Mouse (Mus musculus): Measurements from ENCODE around the gene Trappc1. TPM values are rescaled to one million over a fixed set of nuclear protein-coding genes. Genes with fewer than 3 reads are reported as not detected.

Trappc1 gene
- total and polyA plus RNA-seq, 3 experiments = 58.6 to 89.8 TPM; not detected in 1

DNA sequence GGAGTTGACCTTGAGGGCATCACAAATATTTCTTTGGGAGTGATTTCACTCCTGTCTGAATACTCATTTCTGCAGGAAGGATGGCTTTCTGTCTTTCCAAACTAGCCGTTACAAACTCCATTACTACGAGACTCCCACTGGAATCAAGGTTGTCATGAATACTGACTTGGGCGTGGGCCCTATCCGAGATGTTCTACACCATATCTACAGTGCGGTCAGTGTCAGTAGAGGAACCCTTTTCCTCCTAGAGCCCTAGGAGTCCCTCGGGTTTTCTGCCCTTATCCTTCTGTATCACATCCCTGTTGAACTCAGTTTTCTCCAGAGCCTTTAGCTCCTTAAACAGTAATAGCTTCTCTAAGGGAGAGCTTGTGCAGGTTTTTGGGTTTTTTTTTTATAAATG lies 969 bp downstream of the Trappc1 start (continued):
- TF ChIP-seq RAD21 (IDR thresholded peaks at IDR 0.05; ENCODE audit: low read depth, low read length) (no peak), ZNF384 (IDR thresholded peaks at IDR 0.05; ENCODE audit: low read depth, low read length) (no peak), BHLHE40 (IDR thresholded peaks at IDR 0.05; ENCODE audit: borderline replicate concordance, low read depth, low read length) (no peak), ZC3H11A (IDR thresholded peaks at IDR 0.05; ENCODE audit: low read depth, low read length) (no peak), POLR2AphosphoS5 (IDR thresholded peaks at IDR 0.05; ENCODE audit: borderline replicate concordance, low read depth, low read length) (no peak), E2F4 (IDR thresholded peaks at IDR 0.05; ENCODE audit: borderline replicate concordance, low read depth, low read length) (no peak), UBTF (IDR thresholded peaks at IDR 0.05; ENCODE audit: borderline replicate concordance, insufficient read depth, low read depth, low read length) (no peak), USF1 (IDR thresholded peaks at IDR 0.05; ENCODE audit: low read depth, low read length) (no peak), GABPA (IDR thresholded peaks at IDR 0.05; ENCODE audit: low read depth, low read length) (no peak), TBP (IDR thresholded peaks at IDR 0.05; ENCODE audit: low read depth, low read length) (no peak), EP300 (IDR thresholded peaks at IDR 0.05; ENCODE audit: low read depth in 1 of 2, low read length in 2 of 2) (peak; percentile 20 to 60; a peak in 3 of 4 replicates), ETS1 (IDR thresholded peaks at IDR 0.05; ENCODE audit: low read depth, low read length) (no peak), POLR2A (IDR thresholded peaks at IDR 0.05; ENCODE audit: control insufficient read depth in 1 of 2, insufficient read depth in 1 of 2, low read depth in 1 of 2, low read length in 2 of 2, poor library complexity in 1 of 2) (no peak), JUND (IDR thresholded peaks at IDR 0.05; ENCODE audit: low read depth, low read length) (no peak)

GRCm38 (mm10) chr11:69325628-69326407 lies 2.0 kb downstream of the Trappc1 start, which contains the start of gene Kcnab3:
Gene Kcnab3 (plus strand): TSS chr11:69326258.
- TF ChIP-seq MAX (IDR thresholded peaks at IDR 0.05; ENCODE audit: low read length) = no peak
- TF ChIP-seq HCFC1 (IDR thresholded peaks at IDR 0.05; ENCODE audit: low read depth, low read length) = peak; percentile 38
- 0 out of 2 replicates have a peak, but pooled peaks have one; percentile 24 for TF ChIP-seq CHD2 (IDR thresholded peaks at IDR 0.05; ENCODE audit: low read length)
- 0 out of 2 replicates have a peak, but pooled peaks have one; percentile 24 for TF ChIP-seq TCF12 (IDR thresholded peaks at IDR 0.05; ENCODE audit: low read depth, low read length)
- peak; percentile 38; the same call in 1 of the 2 replicates for TF ChIP-seq POLR2AphosphoS2 (IDR thresholded peaks at IDR 0.05; ENCODE audit: low read length)
- TF ChIP-seq POLR2A (IDR thresholded peaks at IDR 0.05; ENCODE audit: control insufficient read depth in 1 of 2, insufficient read depth in 1 of 2, low read depth in 1 of 2, low read length in 2 of 2, poor library complexity in 1 of 2) = peak; percentile 53 to 79
- peak; percentile 7 to 29; a peak in 2 of 4 replicates for TF ChIP-seq EP300 (IDR thresholded peaks at IDR 0.05; ENCODE audit: low read depth in 1 of 2, low read length in 2 of 2)
- TF ChIP-seq RCOR1 (IDR thresholded peaks at IDR 0.05; ENCODE audit: low read depth, low read length) = no peak
- peak; percentile 68; the same call in 1 of the 2 replicates for TF ChIP-seq MAZ (IDR thresholded peaks at IDR 0.05; ENCODE audit: low read depth, low read length)
- TF ChIP-seq NELFE (IDR thresholded peaks at IDR 0.05; ENCODE audit: low read depth, low read length) = peak; percentile 70
- peak; percentile 59; the same call in 1 of the 2 replicates for TF ChIP-seq JUND (IDR thresholded peaks at IDR 0.05; ENCODE audit: low read depth, low read length)
- peak; percentile 59 for TF ChIP-seq SIN3A (IDR thresholded peaks at IDR 0.05; ENCODE audit: low read length)
- TF ChIP-seq GABPA (IDR thresholded peaks at IDR 0.05; ENCODE audit: low read depth, low read length) = no peak
- peak; percentile 73 for TF ChIP-seq MYC (IDR thresholded peaks at IDR 0.05; ENCODE audit: low read depth, low read length)
- peak; percentile 32; the same call in 1 of the 2 replicates for TF ChIP-seq MXI1 (IDR thresholded peaks at IDR 0.05; ENCODE audit: low read depth, low read length)
- peak; percentile 78; the same call in 1 of the 2 replicates for TF ChIP-seq TBP (IDR thresholded peaks at IDR 0.05; ENCODE audit: low read depth, low read length)
- 0 out of 2 replicates have a peak, but pooled peaks have one; percentile 38 for TF ChIP-seq ETS1 (IDR thresholded peaks at IDR 0.05; ENCODE audit: low read depth, low read length)
- peak; percentile 86; the same call in 1 of the 2 replicates for TF ChIP-seq CHD1 (IDR thresholded peaks at IDR 0.05; ENCODE audit: low read depth, low read length)
- no peak for TF ChIP-seq ZNF384 (IDR thresholded peaks at IDR 0.05; ENCODE audit: low read depth, low read length)
- peaks cover 16 to 42% of the 10 kb centered on the region in 2 experiments for H3K4me1 ChIP-seq (ENCODE audit: control insufficient read depth in 1 of 2, insufficient read depth in 2 of 2, low read length in 2 of 2)
- no peaks in the 10 kb centered on the region for H3K9me3 ChIP-seq (replicated peaks; ENCODE audit: insufficient read depth, low read length)
- no peaks in the 10 kb centered on the region for H3K27me3 ChIP-seq (ENCODE audit: control insufficient read depth in 1 of 2, insufficient read depth in 2 of 2, low read length in 2 of 2)
- peak; percentile 99 for DNase-seq (ENCODE audit: low read depth, low spot score)
- H3K79me2 ChIP-seq (ENCODE audit: control insufficient read depth, insufficient read depth, low read length, poor library complexity) = peaks cover 16% of the 10 kb centered on the region
- peak within 1 kb of the TSS; percentile 74 for H3K9ac ChIP-seq (ENCODE audit: control insufficient read depth, low read depth, low read length, poor library complexity, severe bottlenecking)
- H3K36me3 ChIP-seq (ENCODE audit: control insufficient read depth in 1 of 2, insufficient read depth in 2 of 2, low read length in 2 of 2) = peaks cover 0 to 33% of the 10 kb centered on the region in 2 experiments; a peak in 2 of 4 replicates
- peak within 1 kb of the TSS; percentile 67 to 82 for H3K4me3 ChIP-seq (ENCODE audit: control insufficient read depth in 1 of 2, insufficient read depth in 1 of 2, low read depth in 2 of 2, low read length in 2 of 2)
- H3K27ac ChIP-seq (ENCODE audit: control insufficient read depth, low read depth, low read length) = peak within 1 kb of the TSS; percentile 89

All from MEL (cell line).